Mouse (Mus musculus) limb, embryonic 13.5 days (tissue): ENCODE results near the gene Alkbh7. TPM values are rescaled to one million over a fixed set of nuclear protein-coding genes. Genes with fewer than 3 reads are reported as not detected.

Source experiments
- ATAC-seq: fragments of 200-750 bp; cut with Nextera tagmentation; 2 replicates; pipeline ENCODE4 v1.8.0; 2017; ENCODE audit warnings: low read depth, moderate number of reproducible peaks, moderate TSS enrichment; ENCODE audit not compliant: low FRiP score
- H3K27ac ChIP-seq: fragments of 300-500 bp; sonication (generic); 2 replicates; pipeline ENCODE4 v1.5.1; 2015; ENCODE audit warnings: inconsistent platforms, mild to moderate bottlenecking, moderate library complexity
- H3K27me3 ChIP-seq: fragments of 300-500 bp; sonication (generic); 2 replicates; pipeline ENCODE4 v1.6.1; 2015; ENCODE audit warnings: mild to moderate bottlenecking, inconsistent platforms
- H3K36me3 ChIP-seq: fragments of 300-500 bp; sonication (generic); 2 replicates; pipeline ENCODE4 v1.6.1; 2015; ENCODE audit warnings: inconsistent platforms, mild to moderate bottlenecking, moderate library complexity
- H3K4me1 ChIP-seq: fragments of 300-500 bp; sonication (generic); 2 replicates; pipeline ENCODE4 v1.6.1; 2015; ENCODE audit warnings: inconsistent platforms
- H3K4me2 ChIP-seq: fragments of 300-500 bp; sonication (generic); replicated peaks from 2 replicates; pipeline ENCODE4 v1.6.1; 2015; ENCODE audit warnings: inconsistent platforms, mild to moderate bottlenecking, moderate library complexity
- H3K4me3 ChIP-seq: fragments of 300-500 bp; sonication (generic); 2 replicates; pipeline ENCODE4 v1.5.1; 2015; ENCODE audit warnings: moderate library complexity, mild to moderate bottlenecking, inconsistent platforms
- H3K9ac ChIP-seq: fragments of 300-500 bp; sonication (generic); 2 replicates; pipeline ENCODE4 v1.6.1; 2015; ENCODE audit warnings: mild to moderate bottlenecking, inconsistent platforms
- H3K9me3 ChIP-seq: fragments of 300-500 bp; sonication (generic); 2 replicates; pipeline ENCODE4 v1.6.1; 2016; ENCODE audit warnings: inconsistent platforms
- WGBS: fragments of 180-500 bp; shearing (Covaris S2); methylation state at CpG from one replicate; pipeline ENCODE4 v1.1.7; 2015; 5-methylcytosine and 5-hydroxymethylcytosine counted together
- polyA plus RNA-seq: library from polyadenylated mRNA; unstranded; fragments of >200 nt; fragmentation: Nextera tagmentation; extraction: Ambion mirVana; gene quantifications from 2 replicates; pipeline ENCODE4 v1.2.1, GENCODE M21; 2015

Alkbh7 gene
- polyA plus RNA-seq, 1 experiment from 2014 or later = 41.7 TPM

- 76% methylated on average over 8 of the region's 8 CpGs for whole genome bisulfite sequencing
These were observed 44.4 kb downstream of the Alkbh7 start, which contains the start of gene Slc25a41 for GRCm38 (mm10) chr17:57041554-57041953. TSS of gene Slc25a41 (minus strand) at chr17:57041654.

GRCm38 (mm10) chr17:57047406-57047805 lies 50.3 kb downstream of the Alkbh7 start:
- Histone ChIP-seq H3K4me1 (no peaks in the 10 kb centered on the region), H3K9ac (no peak overlapping the region), H3K4me2 (no peak overlapping the region), H3K36me3 (peaks cover 4% of the 10 kb centered on the region), H3K9me3 (no peaks in the 10 kb centered on the region), H3K27ac (no peak overlapping the region), H3K27me3 (no peaks in the 10 kb centered on the region), H3K4me3 (no peak overlapping the region)
- ATAC-seq = no peak
- WGBS = 28% methylated on average over 5 of the region's 5 CpGs

More at GRCm38 (mm10) chr17:57041554-57041953, 44.4 kb downstream of the Alkbh7 start, which contains the start of gene Slc25a41:
- ATAC-seq = no peak
- Histone ChIP-seq H3K4me2 (no peak within 1 kb of the TSS), H3K27me3 (peaks cover 27% of the 10 kb centered on the region), H3K9me3 (peaks cover 5% of the 10 kb centered on the region; the same call in 1 of the 2 replicates), H3K4me1 (no peaks in the 10 kb centered on the region), H3K4me3 (no peak within 1 kb of the TSS), H3K36me3 (no peaks in the 10 kb centered on the region), H3K27ac (no peak within 1 kb of the TSS), H3K9ac (no peak within 1 kb of the TSS; the same call in 1 of the 2 replicates)

GRCm38 (mm10) chr17:57048816-57049215 lies 51.7 kb downstream of the Alkbh7 start:
- Histone ChIP-seq H3K9ac (no peak overlapping the region), H3K4me2 (no peak overlapping the region), H3K27me3 (no peaks in the 10 kb centered on the region), H3K4me1 (no peaks in the 10 kb centered on the region), H3K4me3 (no peak overlapping the region), H3K36me3 (peaks cover 18% of the 10 kb centered on the region), H3K27ac (no peak overlapping the region), H3K9me3 (no peaks in the 10 kb centered on the region)
- WGBS = 81% methylated on average over 3 of the region's 3 CpGs
- ATAC-seq = no peak

Other genes starting within 250 kb of the Alkbh7 start
- 14.1 TPM in 2 replicates for gene Nrtn, start 239.8 kb upstream of the Alkbh7 start, polyA plus RNA-seq
- 47.7 and 50.5 TPM in 2 replicates for gene Dus3l, start 232.6 kb upstream of the Alkbh7 start, polyA plus RNA-seq
- gene Prr22, start 227.1 kb upstream of the Alkbh7 start, polyA plus RNA-seq = 1.4 and 1.5 TPM in 2 replicates
- 4.5 and 4.9 TPM in 2 replicates for gene Rfx2, start 166.3 kb upstream of the Alkbh7 start, polyA plus RNA-seq
- not detected in 2 replicates for gene Acsbg2, start 122.9 kb upstream of the Alkbh7 start, polyA plus RNA-seq
- 0.29 and 0.47 TPM in 2 replicates for gene 1700061G19Rik, start 121.9 kb upstream of the Alkbh7 start, polyA plus RNA-seq
- gene Mllt1, start 61.9 kb upstream of the Alkbh7 start, polyA plus RNA-seq = 63.3 and 74.1 TPM in 2 replicates
- gene Acer1, start 15.2 kb upstream of the Alkbh7 start, polyA plus RNA-seq = not detected in 2 replicates
- gene Clpp, start 7.0 kb upstream of the Alkbh7 start, polyA plus RNA-seq = 157 and 163 TPM in 2 replicates
- gene Pspn, start 2.7 kb downstream of the Alkbh7 start, polyA plus RNA-seq = not detected in 2 replicates
- 61.0 and 61.5 TPM in 2 replicates for gene Gtf2f1, start 13.9 kb downstream of the Alkbh7 start, polyA plus RNA-seq
- 0.32 TPM in 1 of 2 replicates, not detected in the other for gene Gm17949, start 14.1 kb downstream of the Alkbh7 start, polyA plus RNA-seq
- gene Khsrp, start 34.2 kb downstream of the Alkbh7 start, polyA plus RNA-seq = 46.0 and 46.3 TPM in 2 replicates
- gene Slc25a41, start 44.3 kb downstream of the Alkbh7 start, polyA plus RNA-seq = not detected in 2 replicates
- 1.7 and 2.9 TPM in 2 replicates for gene Crb3, start 61.8 kb downstream of the Alkbh7 start, polyA plus RNA-seq
- gene Slc25a23, start 62.5 kb downstream of the Alkbh7 start, polyA plus RNA-seq = 5.5 and 6.5 TPM in 2 replicates
- gene Dennd1c, start 81.2 kb downstream of the Alkbh7 start, polyA plus RNA-seq = 1.1 TPM in 2 replicates
- 16.3 and 17.5 TPM in 2 replicates for gene Tubb4a, start 90.4 kb downstream of the Alkbh7 start, polyA plus RNA-seq
- gene Tnfsf9, start 108.0 kb downstream of the Alkbh7 start, polyA plus RNA-seq = 9.2 and 10.9 TPM in 2 replicates
- gene Cd70, start 152.4 kb downstream of the Alkbh7 start, polyA plus RNA-seq = not detected in 2 replicates
- 0.20 TPM in 1 of 2 replicates, not detected in the other for gene Tnfsf14, start 196.8 kb downstream of the Alkbh7 start, polyA plus RNA-seq
- gene C3, start 230.8 kb downstream of the Alkbh7 start, polyA plus RNA-seq = 0.31 and 0.59 TPM in 2 replicates